Mouse (Mus musculus): ENCODE data around the gene Rnpc3. TPM values are rescaled to one million over a fixed set of nuclear protein-coding genes. Genes with fewer than 3 reads are reported as not detected.
"Not testable (repeated sequence)": the region's sequence is repeated elsewhere in the genome, so short reads cannot be mapped to it uniquely, and the experiment has no call there.

Rnpc3 gene
- 2.1 and 2.7 TPM in 2 replicates for polyA plus RNA-seq (2012; rRNA removed)

GRCm38 (mm10) chr3:113629606-113630359 lies at the start of gene Rnpc3:
TSS of gene Rnpc3 (minus strand) at chr3:113630149.
- peak within 1 kb of the TSS; percentile 100 for H3K27ac ChIP-seq (ENCODE audit: insufficient read depth, low read depth, low read length)
- peaks cover 6% of the 10 kb centered on the region; the same call in 1 of the 2 replicates for H3K36me3 ChIP-seq (ENCODE audit: control insufficient read depth, insufficient read depth, low read length)
- WGBS: under 1% methylated on average over 70 of the region's 70 CpGs
- H3K4me1 ChIP-seq (ENCODE audit: control insufficient read depth, insufficient read depth, insufficient read length, low read length): no peaks in the 10 kb centered on the region
- TF ChIP-seq POLR2A (IDR thresholded peaks at IDR 0.05; ENCODE audit: low read depth, low read length) (peak; percentile 76), CTCF (IDR thresholded peaks at IDR 0.05; ENCODE audit: extremely low read depth, insufficient read length, insufficient replicate concordance, low read depth, low read length) (peak; percentile 14; the same call in 1 of the 2 replicates)
- no peaks in the 10 kb centered on the region for H3K27me3 ChIP-seq (ENCODE audit: control insufficient read depth, insufficient read depth, low read length)
- H3K4me3 ChIP-seq (ENCODE audit: low read depth, low read length): peak within 1 kb of the TSS; percentile 98

DNA sequence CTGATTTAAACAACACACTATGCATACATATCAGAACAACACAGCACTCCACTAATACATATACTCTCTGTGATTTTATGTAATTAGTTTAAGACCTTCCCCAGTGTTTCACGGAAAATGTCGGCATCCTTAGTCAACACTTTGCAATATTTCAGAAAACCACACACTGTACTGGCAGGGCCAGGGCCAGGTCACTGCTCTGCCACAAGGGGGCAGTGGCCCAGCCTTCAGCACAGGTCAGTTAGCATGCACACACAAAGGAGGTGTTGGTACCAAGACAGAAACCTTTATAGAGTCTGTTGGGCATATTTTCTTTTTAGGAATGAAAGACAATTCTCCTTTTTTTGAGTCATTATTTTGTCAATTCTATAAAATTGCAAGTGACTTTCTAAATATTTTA lies 27.0 kb upstream of the Rnpc3 start:
- Histone ChIP-seq H3K36me3 (ENCODE audit: control insufficient read depth, insufficient read depth, low read length) (no peaks in the 10 kb centered on the region), H3K4me3 (ENCODE audit: low read depth, low read length) (no peak overlapping the region), H3K27ac (ENCODE audit: insufficient read depth, low read depth, low read length) (no peak overlapping the region), H3K4me1 (ENCODE audit: control insufficient read depth, insufficient read depth, insufficient read length, low read length) (no peaks in the 10 kb centered on the region), H3K27me3 (ENCODE audit: control insufficient read depth, insufficient read depth, low read length) (no peaks in the 10 kb centered on the region)
- TF ChIP-seq CTCF (IDR thresholded peaks at IDR 0.05; ENCODE audit: extremely low read depth, insufficient read length, insufficient replicate concordance, low read depth, low read length) (peak; percentile 55; the same call in 1 of the 2 replicates), POLR2A (IDR thresholded peaks at IDR 0.05; ENCODE audit: low read depth, low read length) (no peak)
- 53% methylated on average over 2 of the region's 2 CpGs for WGBS

DNA sequence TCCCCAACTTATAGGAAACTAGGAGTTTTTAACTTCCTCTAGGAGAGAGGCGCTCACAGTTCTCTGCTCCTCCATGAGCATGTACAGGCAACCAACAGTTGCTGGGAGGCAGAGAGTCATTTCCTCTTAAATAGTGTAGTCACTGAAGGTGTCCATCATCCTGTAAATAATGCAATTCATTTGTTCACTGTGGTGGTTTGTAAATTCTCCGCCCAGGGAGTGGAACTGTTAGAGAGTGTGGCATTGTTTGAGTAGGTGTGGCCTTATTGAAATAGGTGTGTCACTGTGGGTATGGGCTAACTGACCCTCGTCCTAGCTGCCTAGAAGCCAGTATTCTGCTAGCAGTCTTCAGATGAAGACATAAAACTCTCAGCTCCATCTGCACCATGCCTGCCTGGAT lies 24.4 kb upstream of the Rnpc3 start:
- Histone ChIP-seq H3K27ac (ENCODE audit: insufficient read depth, low read depth, low read length) (no peak overlapping the region), H3K4me1 (ENCODE audit: control insufficient read depth, insufficient read depth, insufficient read length, low read length) (no peaks in the 10 kb centered on the region), H3K36me3 (ENCODE audit: control insufficient read depth, insufficient read depth, low read length) (no peaks in the 10 kb centered on the region), H3K4me3 (ENCODE audit: low read depth, low read length) (no peak overlapping the region), H3K27me3 (ENCODE audit: control insufficient read depth, insufficient read depth, low read length) (no peaks in the 10 kb centered on the region)
- WGBS: 51% methylated on average over 3 of the region's 3 CpGs
- TF ChIP-seq POLR2A (IDR thresholded peaks at IDR 0.05; ENCODE audit: low read depth, low read length) (no peak), CTCF (IDR thresholded peaks at IDR 0.05; ENCODE audit: extremely low read depth, insufficient read length, insufficient replicate concordance, low read depth, low read length) (no peak)

GRCm38 (mm10) chr3:113651386-113651785 lies 21.4 kb upstream of the Rnpc3 start:
- 40% methylated on average over 3 of the region's 3 CpGs for WGBS
- H3K27ac ChIP-seq (ENCODE audit: insufficient read depth, low read depth, low read length); H3K27me3 ChIP-seq (ENCODE audit: control insufficient read depth, insufficient read depth, low read length); H3K36me3 ChIP-seq (ENCODE audit: control insufficient read depth, insufficient read depth, low read length); H3K4me1 ChIP-seq (ENCODE audit: control insufficient read depth, insufficient read depth, insufficient read length, low read length); H3K4me3 ChIP-seq (ENCODE audit: low read depth, low read length): not testable (repeated sequence)

GRCm38 (mm10) chr3:113639545-113639944 lies 9.6 kb upstream of the Rnpc3 start:
- Histone ChIP-seq H3K4me3 (ENCODE audit: low read depth, low read length) (no peak overlapping the region), H3K27me3 (ENCODE audit: control insufficient read depth, insufficient read depth, low read length) (no peaks in the 10 kb centered on the region), H3K27ac (ENCODE audit: insufficient read depth, low read depth, low read length) (0 out of 2 replicates have a peak overlapping the region, but pooled peaks have one; percentile 35), H3K4me1 (ENCODE audit: control insufficient read depth, insufficient read depth, insufficient read length, low read length) (peaks cover 6% of the 10 kb centered on the region; the same call in 1 of the 2 replicates), H3K36me3 (ENCODE audit: control insufficient read depth, insufficient read depth, low read length) (no peaks in the 10 kb centered on the region)
- 29% methylated on average over 1 of the region's 1 CpGs for WGBS
- TF ChIP-seq POLR2A (IDR thresholded peaks at IDR 0.05; ENCODE audit: low read depth, low read length): no peak
- no peak for TF ChIP-seq CTCF (IDR thresholded peaks at IDR 0.05; ENCODE audit: extremely low read depth, insufficient read length, insufficient replicate concordance, low read depth, low read length)

- Histone ChIP-seq H3K36me3 (ENCODE audit: control insufficient read depth, insufficient read depth, low read length) (no peaks in the 10 kb centered on the region), H3K4me1 (ENCODE audit: control insufficient read depth, insufficient read depth, insufficient read length, low read length) (peaks cover 4% of the 10 kb centered on the region; the same call in 1 of the 2 replicates), H3K4me3 (ENCODE audit: low read depth, low read length) (no peak overlapping the region), H3K27me3 (ENCODE audit: control insufficient read depth, insufficient read depth, low read length) (no peaks in the 10 kb centered on the region), H3K27ac (ENCODE audit: insufficient read depth, low read depth, low read length) (no peak overlapping the region)
- TF ChIP-seq CTCF (IDR thresholded peaks at IDR 0.05; ENCODE audit: extremely low read depth, insufficient read length, insufficient replicate concordance, low read depth, low read length) (no peak), POLR2A (IDR thresholded peaks at IDR 0.05; ENCODE audit: low read depth, low read length) (no peak)
Measured at GRCm38 (mm10) chr3:113634220-113634619, 4.3 kb upstream of the Rnpc3 start.

DNA sequence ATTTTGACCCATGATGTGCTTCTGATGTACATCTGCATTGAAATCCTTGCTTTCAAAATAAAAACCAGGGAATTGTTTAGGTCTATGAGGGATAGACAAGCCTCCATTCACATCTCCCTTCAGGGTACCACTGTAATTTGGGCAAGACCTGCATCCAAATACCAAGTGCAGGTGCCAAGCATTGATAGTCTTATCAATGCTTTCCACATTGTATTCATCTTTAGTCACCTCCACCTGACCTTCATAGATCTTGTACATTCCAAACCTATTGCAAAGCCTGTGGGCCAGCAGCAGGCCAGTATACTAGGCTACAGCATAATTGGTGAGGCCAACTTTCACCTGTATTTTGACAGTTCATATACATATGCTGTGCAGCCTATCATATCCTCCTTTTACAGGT lies 1.7 kb upstream of the Rnpc3 start:
- Histone ChIP-seq H3K27ac (ENCODE audit: insufficient read depth, low read depth, low read length) (no peak overlapping the region), H3K36me3 (ENCODE audit: control insufficient read depth, insufficient read depth, low read length) (peaks cover 3% of the 10 kb centered on the region; the same call in 1 of the 2 replicates), H3K27me3 (ENCODE audit: control insufficient read depth, insufficient read depth, low read length) (no peaks in the 10 kb centered on the region), H3K4me3 (ENCODE audit: low read depth, low read length) (no peak overlapping the region), H3K4me1 (ENCODE audit: control insufficient read depth, insufficient read depth, insufficient read length, low read length) (no peaks in the 10 kb centered on the region)
- TF ChIP-seq CTCF (IDR thresholded peaks at IDR 0.05; ENCODE audit: extremely low read depth, insufficient read length, insufficient replicate concordance, low read depth, low read length) (no peak), POLR2A (IDR thresholded peaks at IDR 0.05; ENCODE audit: low read depth, low read length) (no peak)
